Comparison of ENCODE assay signal across 11 mouse cellular contexts in genomic region chr4:139226504-139227216, GRCm38 (mm10). TPM values are rescaled to one million over a fixed set of nuclear protein-coding genes. Genes with fewer than 3 reads are reported as not detected.
DNase-seq lines count a peak whose midpoint lies in the region; ATAC-seq and TF ChIP-seq lines count a peak whose summit lies in the region.
"Had no signal": no experiment of that assay in that cellular context is flagged by ENCODE, and none has a peak within 500 bp of the region (broad histone marks: within the 10 kb centered on the region; RNA-seq: fewer than 3 reads in every experiment).

No protein-coding gene starts in this region.

- peaks cover 28% of the 10 kb centered on the region; the same call in 1 of the 2 replicates for H3K4me1 ChIP-seq in kidney, postnatal 0 days (replicated peaks; ENCODE audit: insufficient read depth, low read length)
- peaks cover 47% of the 10 kb centered on the region for H3K4me1 ChIP-seq in embryonic fibroblast, embryonic 13.5 days (ENCODE audit: control insufficient read depth, insufficient read depth, low read length)

- 0 out of 2 replicates have a peak, but pooled peaks cover 5% of the 10 kb centered on the region for H3K36me3 ChIP-seq in kidney, postnatal 0 days (ENCODE audit: insufficient read depth, low read length)
- H3K36me3 ChIP-seq: hindbrain, embryonic 15.5 days had no signal

- 32% methylated on average over 13 of the region's 13 CpGs for WGBS in kidney, postnatal 0 days

- no peak for TF ChIP-seq CTCF in kidney, postnatal 0 days (IDR thresholded peaks at IDR 0.05; ENCODE audit: low read depth)
- TF ChIP-seq CTCF in embryonic fibroblast, embryonic 13.5 days (IDR thresholded peaks at IDR 0.05; ENCODE audit: borderline replicate concordance, insufficient read depth, low read length), result no peak

- no peaks in the 10 kb centered on the region for H3K27me3 ChIP-seq in kidney, postnatal 0 days (ENCODE audit: insufficient read depth, low read length)
- H3K27me3 ChIP-seq: forebrain, embryonic 13.5 days; hindbrain, embryonic 15.5 days; liver, embryonic 15.5 days had no signal

- DNase-seq in heart, adult 11 months, result peak; percentile 95
- DNase-seq in heart, postnatal 36 days, result no peak
- DNase-seq in kidney, postnatal 0 days (ENCODE audit: low spot score), result no peak
- no peak for DNase-seq in kidney, adult 11 months
- peak; percentile 43 for DNase-seq in adrenal gland, postnatal 10 days
- DNase-seq in right cerebral cortex, postnatal 4 days, result no peak
- DNase-seq: cerebellum, adult 18-20 months had no signal

- H3K4me3 ChIP-seq in kidney, postnatal 0 days (replicated peaks; ENCODE audit: low read depth, low read length), result no peak overlapping the region
- no peak overlapping the region for H3K4me3 ChIP-seq in embryonic fibroblast, embryonic 13.5 days (ENCODE audit: insufficient read depth, low read length)
- H3K4me3 ChIP-seq: forebrain, embryonic 13.5 days; hindbrain, embryonic 15.5 days; liver, embryonic 15.5 days had no signal

- peak overlapping the region; percentile 54 for H3K27ac ChIP-seq in kidney, postnatal 0 days
- peak overlapping the region; percentile 32 for H3K27ac ChIP-seq in embryonic fibroblast, embryonic 13.5 days (ENCODE audit: insufficient read depth, low read length)
- H3K27ac ChIP-seq: forebrain, embryonic 13.5 days; hindbrain, embryonic 15.5 days; liver, embryonic 15.5 days had no signal

- no peak overlapping the region for H3K9ac ChIP-seq in kidney, postnatal 0 days (ENCODE audit: low read depth, low read length)
- H3K9ac ChIP-seq: forebrain, embryonic 13.5 days; hindbrain, embryonic 15.5 days; liver, embryonic 15.5 days had no signal

- no peak overlapping the region for H3K4me2 ChIP-seq in kidney, postnatal 0 days (ENCODE audit: low read length)
- H3K4me2 ChIP-seq: forebrain, embryonic 13.5 days; hindbrain, embryonic 15.5 days; liver, embryonic 15.5 days had no signal

- ATAC-seq in kidney, postnatal 0 days (replicated peaks; ENCODE audit: low FRiP score, low read depth), result no peak; the same call in 1 of the 2 replicates
- ATAC-seq: forebrain, embryonic 13.5 days had no signal

- H3K9me3 ChIP-seq in kidney, postnatal 0 days (replicated peaks; ENCODE audit: low read length), result no peaks in the 10 kb centered on the region
- H3K9me3 ChIP-seq: forebrain, embryonic 13.5 days; hindbrain, embryonic 15.5 days; liver, embryonic 15.5 days had no signal

- intact Hi-C loops in heart, postnatal 36 days (cut with DNase I), result no loop called here

- no peak for TF ChIP-seq POLR2A in embryonic fibroblast, embryonic 13.5 days (IDR thresholded peaks at IDR 0.05; ENCODE audit: low read depth, low read length)

RNA-seq across cellular contexts. Expression of gene Capzb, which starts 34.0 kb away (rescaled TPM):
- 100 to 1,000 TPM; 393 to 443 TPM for total RNA-seq in heart, postnatal 36 days (2021)
- 304 and 348 TPM in 2 replicates for polyA plus RNA-seq in kidney, postnatal 0 days (2015; fragmentation: Nextera tagmentation; extraction: Ambion mirVana)
- total RNA-seq in adrenal gland, postnatal 10 days (2021), result 100 to 1,000 TPM; 323 to 342 TPM
- 355 and 440 TPM in 2 replicates for polyA plus RNA-seq in embryonic fibroblast, embryonic 13.5 days (2011; ENCODE audit: insufficient read length, low read depth, missing spikeins)

Comparison
In these comparisons a context has a peak if more than half of its experiments do, and no peak if none do; other contexts are left out.
1. DNase-seq: peak in heart, adult 11 months (single experiment) and adrenal gland, postnatal 10 days (single experiment); none in heart, postnatal 36 days (0 of 2), kidney, postnatal 0 days (single experiment), kidney, adult 11 months (single experiment) and right cerebral cortex, postnatal 4 days (single experiment).